12 mouse cellular contexts compared by ENCODE assay signal in the genomic region with DNA sequence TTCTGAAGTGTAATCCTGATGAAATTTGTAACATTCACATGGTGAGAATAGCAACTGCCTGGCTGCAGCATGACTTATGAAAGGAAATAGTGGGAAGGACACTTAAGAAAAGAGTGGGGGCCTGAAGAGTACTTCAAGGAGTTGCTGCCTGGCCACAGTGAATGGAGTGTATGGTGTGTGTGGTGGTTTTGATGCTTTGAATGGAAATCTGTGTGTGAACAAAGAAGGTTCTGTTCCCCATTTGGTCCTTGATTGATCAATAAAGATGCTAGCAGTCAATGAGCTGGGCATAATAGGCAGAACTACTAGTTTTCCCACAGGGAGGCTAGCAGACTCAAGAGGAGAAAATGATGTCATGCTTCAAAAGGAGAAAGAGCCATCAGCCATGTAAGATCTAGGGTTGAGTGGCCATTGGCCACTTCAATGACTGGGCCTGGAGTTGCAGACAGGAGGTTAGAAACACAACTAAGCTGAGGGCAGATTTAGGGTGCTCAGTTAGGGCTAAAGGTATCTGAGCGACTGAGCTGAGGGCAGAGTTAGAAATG.
"Had no signal": no experiment of that assay in that cellular context is flagged by ENCODE, and none has a peak within 500 bp of the region (broad histone marks: within the 10 kb centered on the region; RNA-seq: fewer than 3 reads in every experiment).

No protein-coding gene starts in this region.

- H3K27me3 ChIP-seq: kidney, embryonic 15.5 days; limb, embryonic 15.5 days; liver, embryonic 12.5 days; midbrain, embryonic 15.5 days; neural tube, embryonic 13.5 days; stomach, embryonic 15.5 days had no signal

- H3K9me3 ChIP-seq: kidney, embryonic 15.5 days; limb, embryonic 15.5 days; liver, embryonic 12.5 days; midbrain, embryonic 15.5 days; neural tube, embryonic 13.5 days; stomach, embryonic 15.5 days had no signal

- ATAC-seq: liver, embryonic 12.5 days; midbrain, embryonic 15.5 days had no signal

- H3K27ac ChIP-seq: kidney, embryonic 15.5 days; limb, embryonic 15.5 days; liver, embryonic 12.5 days; midbrain, embryonic 15.5 days; neural tube, embryonic 13.5 days; stomach, embryonic 15.5 days had no signal

- H3K4me2 ChIP-seq: kidney, embryonic 15.5 days; limb, embryonic 15.5 days; liver, embryonic 12.5 days; lung, embryonic 14.5 days; midbrain, embryonic 15.5 days; neural tube, embryonic 13.5 days; stomach, embryonic 15.5 days had no signal

- H3K4me1 ChIP-seq: kidney, embryonic 15.5 days; limb, embryonic 15.5 days; liver, embryonic 12.5 days; midbrain, embryonic 15.5 days; neural tube, embryonic 13.5 days; stomach, embryonic 15.5 days had no signal

- DNase-seq: kidney, postnatal 14 days; lung, embryonic 14.5 days; lung, postnatal 10 days; lung, postnatal 4 days; right cerebral cortex, postnatal 14 days; thymus, postnatal 36 days had no signal

- H3K4me3 ChIP-seq: kidney, embryonic 15.5 days; limb, embryonic 15.5 days; liver, embryonic 12.5 days; midbrain, embryonic 15.5 days; neural tube, embryonic 13.5 days; stomach, embryonic 15.5 days had no signal

- H3K9ac ChIP-seq: kidney, embryonic 15.5 days; limb, embryonic 15.5 days; liver, embryonic 12.5 days; lung, embryonic 14.5 days; midbrain, embryonic 15.5 days; neural tube, embryonic 13.5 days; stomach, embryonic 15.5 days had no signal

- H3K36me3 ChIP-seq: kidney, embryonic 15.5 days; limb, embryonic 15.5 days; liver, embryonic 12.5 days; midbrain, embryonic 15.5 days; neural tube, embryonic 13.5 days; stomach, embryonic 15.5 days had no signal
